Mouse (Mus musculus) heart, adult 2 months (tissue): ENCODE measurements around the gene Cbr2. TPM values are rescaled to one million over a fixed set of nuclear protein-coding genes. Genes with fewer than 3 reads are reported as not detected.

Experiments
- DNase-seq, 2 experiments: peaks; one replicate each; pipeline ENCODE4 v3.0.0; 2021
- H3K27ac ChIP-seq: fragments of 200-600 bp; 2 replicates; pipeline ENCODE4 v1.8.1; 2022
- H3K27me3 ChIP-seq: fragments of 200-500 bp; 2 replicates; pipeline ENCODE4 v1.6.1; 2012; ENCODE audit warnings: mild to moderate bottlenecking, low read length, inconsistent platforms, mixed read lengths; ENCODE audit not compliant: control insufficient read depth, insufficient read depth
- H3K36me3 ChIP-seq: fragments of 200-500 bp; 2 replicates; pipeline ENCODE4 v1.6.1; 2012; ENCODE audit warnings: low read length, inconsistent platforms; ENCODE audit not compliant: control insufficient read depth, insufficient read depth
- H3K4me1 ChIP-seq: fragments of 200-500 bp; 2 replicates; pipeline ENCODE4 v1.6.1; 2011; ENCODE audit warnings: low read length; ENCODE audit not compliant: control insufficient read depth, insufficient read depth
- H3K4me3 ChIP-seq: fragments of 200-600 bp; 2 replicates; pipeline ENCODE4 v1.8.1; 2022
- H3K79me2 ChIP-seq: fragments of 200-500 bp; replicated peaks from 2 replicates; pipeline ENCODE4 v1.6.1; 2012; ENCODE audit warnings: mild to moderate bottlenecking, inconsistent platforms, low read length, moderate library complexity, mixed read lengths; ENCODE audit not compliant: control insufficient read depth, insufficient read depth
- H3K9ac ChIP-seq: fragments of 200-500 bp; 2 replicates; pipeline ENCODE4 v1.6.1; 2012; ENCODE audit warnings: low read depth, mild to moderate bottlenecking, control low read depth, inconsistent platforms, low read length, mixed read lengths
- CTCF ChIP-seq: fragments of 200-600 bp; IDR thresholded peaks from 2 replicates; pipeline ENCODE4 v1.8.1; 2022; ENCODE audit warnings: antibody characterized with exemption, mild to moderate bottlenecking, moderate library complexity
- EP300 ChIP-seq: fragments of 200-500 bp; IDR thresholded peaks from 2 replicates; pipeline ENCODE4 v1.6.1; 2011; ENCODE audit warnings: low read depth, low read length, control low read depth; ENCODE audit not compliant: insufficient read depth
- POLR2A ChIP-seq: fragments of 200-500 bp; IDR thresholded peaks from 2 replicates; pipeline ENCODE4 v1.6.1; 2011; ENCODE audit warnings: mild to moderate bottlenecking, low read depth, low read length, control low read depth; ENCODE audit not compliant: insufficient read depth
- WGBS: fragments of 180-500 bp; shearing (Covaris S2); methylation state at CpG from one replicate; pipeline ENCODE4 v1.1.7; 2018; 5-methylcytosine and 5-hydroxymethylcytosine counted together
- intact Hi-C: fragments of 180-260 bp; cut with DNase I; formaldehyde crosslinking; loops from one replicate; pipeline ENCODE4 v1.15.1; 2025
- polyA plus RNA-seq: library from polyadenylated mRNA; depleted of rRNA; stranded (reverse); fragments of >200 nt; gene quantifications from 2 replicates; pipeline ENCODE4 v1.2.3, GENCODE M21; 2012
- total RNA-seq, 2 experiments: library from RNA; stranded (reverse); gene quantifications; 2 replicates each; pipeline ENCODE4 v1.2.3; 2021

The Cbr2 gene
- total and polyA plus RNA-seq, 3 experiments: 17.7 to 379 (median 19.4) TPM

- H3K36me3 ChIP-seq: no peaks in the 10 kb centered on the region
- no peak for DNase-seq
- no peak for TF ChIP-seq POLR2A
- TF ChIP-seq CTCF: no peak
- TF ChIP-seq EP300: no peak
- no peak overlapping the region for H3K9ac ChIP-seq
- H3K79me2 ChIP-seq: no peaks in the 10 kb centered on the region
- H3K4me3 ChIP-seq: no peak overlapping the region
- no peaks in the 10 kb centered on the region for H3K27me3 ChIP-seq
- WGBS: 69% methylated on average over 8 of the region's 8 CpGs
- peaks cover 5% of the 10 kb centered on the region; the same call in 1 of the 2 replicates for H3K4me1 ChIP-seq
- H3K27ac ChIP-seq: no peak overlapping the region
- intact Hi-C loops: loop anchor here (1.0 to 5.0 kb wide), 5 partner anchors 53 to 223 kb away; partner anchors contain the start of genes Arhgdia and Sirt7
Measured at GRCm38 (mm10) chr11:120711980-120712604, 19.8 kb downstream of the Cbr2 start.

GRCm38 (mm10) chr11:120710672-120711071 is 21.2 kb downstream of the Cbr2 start:
- no peak overlapping the region for H3K27ac ChIP-seq
- intact Hi-C loops: loop anchor here (5.0 kb wide), 1 partner anchor 128 kb away; the partner anchor contains the start of gene Arhgdia

GRCm38 (mm10) chr11:120709551-120709950 is 22.4 kb downstream of the Cbr2 start:
- no peaks in the 10 kb centered on the region for H3K27me3 ChIP-seq
- TF ChIP-seq EP300: no peak
- no peak for TF ChIP-seq CTCF
- no peak for TF ChIP-seq POLR2A
- DNase-seq: no peak
- H3K9ac ChIP-seq: no peak overlapping the region
- 88% methylated on average over 2 of the region's 2 CpGs for WGBS
- no peaks in the 10 kb centered on the region for H3K36me3 ChIP-seq
- H3K4me1 ChIP-seq: peaks cover 3% of the 10 kb centered on the region; the same call in 1 of the 2 replicates
- no peaks in the 10 kb centered on the region for H3K79me2 ChIP-seq
- H3K4me3 ChIP-seq: no peak overlapping the region
- H3K27ac ChIP-seq: no peak overlapping the region
- intact Hi-C loops: no loop called here

More at GRCm38 (mm10) chr11:120710672-120711071, 21.2 kb downstream of the Cbr2 start:
- H3K79me2 ChIP-seq: no peaks in the 10 kb centered on the region
- H3K36me3 ChIP-seq: no peaks in the 10 kb centered on the region
- H3K4me1 ChIP-seq: peaks cover 5% of the 10 kb centered on the region; the same call in 1 of the 2 replicates
- H3K9ac ChIP-seq: no peak overlapping the region
- no peak for DNase-seq
- H3K27me3 ChIP-seq: no peaks in the 10 kb centered on the region
- TF ChIP-seq POLR2A: no peak
- TF ChIP-seq CTCF: no peak
- no peak for TF ChIP-seq EP300
- no peak overlapping the region for H3K4me3 ChIP-seq
- WGBS: 90% methylated on average over 5 of the region's 5 CpGs

- H3K27me3 ChIP-seq: no peaks in the 10 kb centered on the region
- no peak overlapping the region for H3K4me3 ChIP-seq
- H3K4me1 ChIP-seq: peaks cover 3% of the 10 kb centered on the region; the same call in 1 of the 2 replicates
- TF ChIP-seq EP300 (no peak), POLR2A (no peak), CTCF (no peak)
- no peak overlapping the region for H3K27ac ChIP-seq
- intact Hi-C loops: no loop called here
- DNase-seq: no peak
- no peak overlapping the region for H3K9ac ChIP-seq
- 68% methylated on average over 5 of the region's 5 CpGs for WGBS
- no peaks in the 10 kb centered on the region for H3K79me2 ChIP-seq
- no peaks in the 10 kb centered on the region for H3K36me3 ChIP-seq
Measured at GRCm38 (mm10) chr11:120707969-120708368, 23.9 kb downstream of the Cbr2 start.

- no peak overlapping the region for H3K9ac ChIP-seq
- no peaks in the 10 kb centered on the region for H3K36me3 ChIP-seq
- intact Hi-C loops: no loop called here
- no peak overlapping the region for H3K27ac ChIP-seq
- WGBS: 69% methylated on average over 11 of the region's 12 CpGs
- TF ChIP-seq EP300 (no peak), CTCF (no peak), POLR2A (no peak)
- H3K4me1 ChIP-seq: no peaks in the 10 kb centered on the region
- H3K4me3 ChIP-seq: no peak overlapping the region
- DNase-seq: no peak
- no peaks in the 10 kb centered on the region for H3K27me3 ChIP-seq
- H3K79me2 ChIP-seq: no peaks in the 10 kb centered on the region
Measured at GRCm38 (mm10) chr11:120707225-120707624, 24.7 kb downstream of the Cbr2 start.

- WGBS: 76% methylated on average over 5 of the region's 5 CpGs
- intact Hi-C loops: no loop called here
Measured at GRCm38 (mm10) chr11:120706120-120706519, 25.8 kb downstream of the Cbr2 start.

More at GRCm38 (mm10) chr11:120706120-120706519, 25.8 kb downstream of the Cbr2 start:
- DNase-seq: no peak
- TF ChIP-seq POLR2A (no peak), EP300 (no peak), CTCF (no peak)
- no peaks in the 10 kb centered on the region for H3K4me1 ChIP-seq
- no peaks in the 10 kb centered on the region for H3K79me2 ChIP-seq
- H3K27ac ChIP-seq: no peak overlapping the region
- no peak overlapping the region for H3K9ac ChIP-seq
- no peaks in the 10 kb centered on the region for H3K36me3 ChIP-seq
- H3K4me3 ChIP-seq: no peak overlapping the region
- no peaks in the 10 kb centered on the region for H3K27me3 ChIP-seq
